Mouse (Mus musculus) left cerebral cortex, postnatal 10 days (tissue): ENCODE results near the gene Vmn1r166. TPM values are rescaled to one million over a fixed set of nuclear protein-coding genes. Genes with fewer than 3 reads are reported as not detected.
"Not testable (repeated sequence)": the region's sequence is repeated elsewhere in the genome, so short reads cannot be mapped to it uniquely, and the experiment has no call there.

Experiments
- DNase-seq, 2 experiments: peaks; one replicate each; pipeline ENCODE4 v3.0.0; 2021 to 2022; ENCODE audit warnings: low spot score in 2 of 2, mixed read lengths in 1 of 2; ENCODE audit errors: extremely low spot score in 1 of 2
- intact Hi-C: fragments of 180-260 bp; cut with DNase I; formaldehyde crosslinking; loops from one replicate; pipeline ENCODE4 v1.15.1; 2025
- total RNA-seq, 2 experiments: library from RNA; stranded (reverse); gene quantifications; 2 replicates each; pipeline ENCODE4 v1.2.3; 2021

Gene Vmn1r166
- not detected for total RNA-seq

DNA sequence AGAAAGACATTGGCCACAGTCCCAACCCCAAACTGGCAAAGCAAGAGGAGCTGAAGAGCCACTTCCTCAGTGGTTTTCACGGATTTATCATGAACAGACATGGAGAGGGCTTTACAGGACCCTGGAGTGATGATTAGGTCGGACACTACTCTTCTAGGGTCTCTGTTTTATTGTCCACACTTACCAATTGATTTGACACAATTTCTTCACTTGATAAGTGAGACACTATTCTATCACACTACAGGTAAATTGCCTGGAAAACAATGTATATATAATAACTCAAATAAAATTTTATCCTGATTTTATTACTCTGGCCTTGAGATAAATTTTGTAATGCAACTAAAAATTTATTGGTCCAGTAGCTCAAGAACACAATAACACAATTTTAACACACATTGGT lies at the start of gene Vmn1r166:
TSS of gene Vmn1r166 (minus strand) at position 101 of the 400 bp plus-strand sequence.
- intact Hi-C loops, DNase-seq: not testable (repeated sequence)

DNA sequence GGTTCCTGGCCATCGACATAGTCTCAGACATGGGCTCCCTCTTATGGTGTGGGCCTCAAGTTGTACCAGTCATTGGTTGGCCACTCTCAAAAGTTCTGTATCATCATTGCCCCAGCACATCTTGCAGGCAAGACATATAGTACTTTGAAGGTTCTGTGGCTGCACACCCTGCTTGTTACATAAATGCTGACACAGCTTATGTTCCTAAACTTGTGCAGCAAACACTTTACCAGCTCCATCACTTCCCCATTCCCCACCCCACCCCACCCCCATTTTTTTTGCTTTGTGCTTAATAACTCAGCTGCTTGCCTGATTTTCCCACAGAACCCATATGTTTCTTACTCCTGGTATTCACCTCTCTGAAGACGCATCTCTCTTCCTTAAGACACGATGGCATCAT lies 49.4 kb upstream of the Vmn1r166 start, which contains the start of gene Nlrp4e:
TSS of gene Nlrp4e (plus strand) at position 301 of the 400 bp plus-strand sequence.
- intact Hi-C loops, DNase-seq: not testable (repeated sequence)

DNA sequence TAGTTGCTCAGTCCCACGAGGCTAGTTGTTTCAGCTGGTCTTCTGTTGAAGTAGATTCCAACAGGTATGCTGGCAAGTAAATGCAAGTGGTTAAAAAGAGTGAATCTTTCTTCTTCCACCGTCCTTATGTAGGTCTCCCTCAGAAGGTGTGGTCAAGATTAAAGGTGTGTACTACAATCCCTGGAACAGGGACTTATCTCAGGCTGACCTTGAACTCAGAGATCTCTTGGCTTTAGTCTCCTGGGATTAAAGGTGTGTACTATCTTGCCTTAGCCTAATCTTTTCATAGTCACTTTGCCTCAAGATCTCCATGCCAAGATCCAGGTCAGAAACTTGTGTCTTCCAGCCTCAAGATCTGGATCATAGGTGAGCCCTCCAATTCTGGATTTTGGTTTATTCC lies 27.3 kb upstream of the Vmn1r166 start, which contains the start of gene Gm6902:
TSS of gene Gm6902 (minus strand) at position 101 of the 400 bp plus-strand sequence.
- intact Hi-C loops, DNase-seq: not testable (repeated sequence)

DNA sequence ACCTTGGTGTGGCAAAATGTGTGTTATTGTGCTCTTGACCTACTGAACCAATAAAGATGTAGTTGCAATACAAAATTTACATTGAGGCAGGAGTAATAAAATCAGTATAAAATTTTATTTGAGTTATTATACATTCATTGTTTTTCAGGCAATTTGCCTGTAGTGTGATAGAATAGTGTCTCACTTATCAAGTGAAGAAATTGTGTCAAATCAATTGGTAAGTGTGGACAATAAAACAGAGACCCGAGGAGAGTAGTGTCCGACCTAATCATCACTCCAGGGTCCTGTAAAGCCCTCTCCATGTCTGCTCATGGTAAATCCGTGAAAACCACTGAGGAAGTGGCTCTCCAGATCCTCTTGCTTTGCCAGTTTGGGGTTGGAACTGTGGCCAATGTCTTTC lies 34.5 kb downstream of the Vmn1r166 start, which contains the start of gene Vmn1r165:
TSS of gene Vmn1r165 (plus strand) at position 301 of the 400 bp plus-strand sequence.
- intact Hi-C loops, DNase-seq: not testable (repeated sequence)

Other genes with a start within 250 kb of the Vmn1r166 start
- gene Gm4216, start 231.8 kb downstream of the Vmn1r166 start, total RNA-seq, result not detected
- gene Vmn1r163, start 196.1 kb downstream of the Vmn1r166 start, total RNA-seq, result not detected
- gene Gm8720, start 184.2 kb downstream of the Vmn1r166 start, total RNA-seq, result not detected
- not detected for gene Gm10662, start 107.2 kb downstream of the Vmn1r166 start, total RNA-seq
- not detected for gene Vmn1r165, start 34.4 kb downstream of the Vmn1r166 start, total RNA-seq
- not detected for gene Gm6902, start 27.2 kb upstream of the Vmn1r166 start, total RNA-seq
- not detected for gene Nlrp4e, start 49.5 kb upstream of the Vmn1r166 start, total RNA-seq
- gene Nlrp5, start 134.2 kb upstream of the Vmn1r166 start, total RNA-seq, result not detected